Mouse (Mus musculus) retina, embryonic 14.5 days (tissue): ENCODE data around the gene Rapgef2.

Source experiments
- DNase-seq: peaks from one replicate; pipeline ENCODE4 v3.0.0-alpha.2; 2015; ENCODE audit warnings: low spot score

Rapgef2 gene

GRCm38 (mm10) chr3:79283031-79283430 is 3.3 kb downstream of the Rapgef2 start:
- no peak for DNase-seq

GRCm38 (mm10) chr3:79275856-79276645 is 10.3 kb downstream of the Rapgef2 start:
- DNase-seq: no peak

- no peak for DNase-seq
Measured at GRCm38 (mm10) chr3:79273350-79273749, 13.0 kb downstream of the Rapgef2 start.

DNA sequence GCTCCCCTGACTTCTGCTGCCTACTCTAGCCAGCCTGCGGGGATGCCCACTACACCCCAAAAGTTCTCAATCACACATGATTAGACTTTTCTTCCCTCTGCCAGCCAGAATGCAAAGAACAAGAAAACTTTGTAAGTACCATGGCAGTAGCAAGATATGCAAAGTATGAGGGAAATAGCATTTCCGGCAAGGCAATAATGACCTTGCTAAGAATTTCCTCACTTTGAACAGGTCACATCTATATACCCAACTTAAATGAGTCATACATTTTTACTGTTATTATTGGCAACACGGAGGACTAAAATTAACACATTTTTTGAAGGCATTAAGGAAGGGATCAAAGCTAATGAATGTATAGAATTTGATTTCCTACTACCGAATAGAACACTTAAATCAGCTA is 13.4 kb downstream of the Rapgef2 start:
- DNase-seq: no peak

DNA sequence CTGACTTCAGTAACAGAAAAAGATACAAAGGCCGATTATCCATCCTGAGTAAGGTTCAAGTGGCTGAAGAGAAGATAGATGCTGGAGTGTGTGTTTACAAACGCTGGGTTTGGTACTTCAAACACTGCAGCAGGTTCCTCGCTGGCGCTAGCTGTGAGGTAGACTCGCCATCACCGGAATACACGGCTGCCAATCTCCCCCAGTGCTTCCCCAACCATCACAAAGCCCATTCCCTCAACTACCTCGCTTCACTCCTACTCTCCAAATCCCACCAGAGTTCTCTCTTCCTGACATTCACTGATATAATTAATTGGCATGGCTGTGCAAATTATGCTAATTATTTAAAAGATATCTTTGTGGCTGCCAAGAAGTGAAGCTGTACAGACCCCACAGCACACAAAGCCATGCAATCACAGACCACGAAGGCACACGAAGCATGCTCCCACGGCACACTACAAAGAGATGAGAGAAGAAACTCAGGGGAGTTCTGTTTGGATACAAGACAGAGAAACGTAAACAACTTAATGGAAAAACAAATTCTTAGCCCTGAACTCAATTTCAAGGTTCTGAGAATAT is 15.2 kb downstream of the Rapgef2 start:
- DNase-seq: no peak

- no peak for DNase-seq
Measured at GRCm38 (mm10) chr3:79269872-79270271, 16.4 kb downstream of the Rapgef2 start.

DNA sequence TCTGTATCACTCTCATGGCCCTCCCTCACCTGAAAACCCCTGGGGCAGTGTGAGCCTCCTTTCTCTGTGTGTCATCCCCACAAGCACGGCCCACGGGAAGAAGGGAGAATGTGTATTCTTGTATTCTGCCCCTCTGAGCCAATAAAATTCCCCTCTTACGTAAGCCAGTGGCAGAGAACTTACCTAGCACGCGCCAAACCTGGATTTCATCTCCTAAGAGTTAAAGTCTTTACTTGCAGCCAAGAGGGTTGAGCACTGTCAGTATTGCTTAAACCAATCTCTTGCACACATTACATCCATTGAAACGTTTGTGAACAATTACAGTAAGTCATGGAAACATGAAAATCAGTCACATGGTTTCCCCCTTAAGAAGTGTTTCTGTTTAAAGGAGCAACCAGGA is 19.3 kb downstream of the Rapgef2 start:
- no peak for DNase-seq

DNA sequence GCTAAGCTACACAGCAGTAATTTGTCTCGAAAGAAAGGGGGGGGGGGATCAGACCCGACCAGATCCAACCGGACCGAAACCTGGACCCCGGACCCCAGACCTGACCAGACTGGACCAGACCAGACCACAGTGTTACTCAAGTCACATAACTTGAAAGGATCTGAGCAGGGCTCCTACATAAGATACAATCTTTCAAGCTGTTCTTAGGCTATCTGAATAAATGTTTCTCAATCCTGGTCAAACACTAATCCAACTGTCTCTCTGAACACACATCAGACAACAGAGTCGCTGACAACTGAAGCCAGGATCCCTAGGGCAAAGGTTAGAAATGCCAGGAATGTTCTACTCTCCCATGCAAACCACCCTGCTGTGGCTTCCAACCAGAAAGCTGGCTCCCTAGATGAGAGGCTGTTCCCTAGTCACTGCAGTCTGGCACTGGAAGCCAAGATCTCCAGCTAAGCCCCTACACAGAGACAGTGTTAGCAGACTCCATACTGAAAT is 24.5 kb downstream of the Rapgef2 start:
- DNase-seq: no peak

DNA sequence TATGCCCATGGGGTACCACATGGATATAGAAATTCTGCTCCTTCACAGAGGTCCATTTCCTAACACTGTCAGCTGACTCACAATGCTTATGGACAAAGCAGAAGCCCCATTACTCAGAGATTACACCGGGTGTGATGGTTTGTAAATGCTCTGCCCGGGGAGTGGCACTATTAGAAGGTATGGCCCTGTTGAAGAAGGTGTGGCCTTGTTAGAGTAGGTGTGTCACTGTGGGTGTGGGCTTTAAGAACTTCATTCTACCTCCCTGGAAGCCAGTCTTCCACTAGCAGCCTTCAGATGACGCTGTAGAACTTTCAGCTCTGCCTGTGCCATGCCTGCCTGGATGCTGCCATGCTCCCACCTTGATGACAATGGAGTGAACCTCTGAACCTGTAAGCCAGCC is 32.3 kb downstream of the Rapgef2 start:
- DNase-seq: no peak

GRCm38 (mm10) chr3:79253416-79253815 is 32.9 kb downstream of the Rapgef2 start:
- no peak for DNase-seq

DNA sequence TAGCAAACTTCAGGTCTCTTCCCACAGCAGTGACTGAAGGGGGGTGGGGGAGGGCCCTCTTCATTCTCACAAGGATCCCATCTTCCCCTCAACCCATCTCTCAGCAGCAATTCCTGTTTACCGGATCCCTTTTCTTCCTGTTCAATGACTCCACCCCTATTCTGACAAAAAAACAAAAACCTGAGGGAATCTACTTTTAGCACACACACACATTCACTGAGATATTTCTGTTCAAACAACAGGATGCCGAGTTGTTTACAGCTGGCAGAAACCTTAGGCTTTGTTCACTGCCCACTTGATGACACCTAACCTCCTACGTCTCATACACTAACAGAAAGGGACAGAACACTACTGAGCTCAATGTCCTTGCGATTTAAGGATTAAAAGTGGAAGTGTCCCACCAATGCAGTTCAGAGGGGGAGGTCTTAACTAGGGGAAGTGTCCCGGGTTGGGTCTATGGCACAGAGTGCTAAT is 33.4 kb downstream of the Rapgef2 start:
- DNase-seq: no peak

DNA sequence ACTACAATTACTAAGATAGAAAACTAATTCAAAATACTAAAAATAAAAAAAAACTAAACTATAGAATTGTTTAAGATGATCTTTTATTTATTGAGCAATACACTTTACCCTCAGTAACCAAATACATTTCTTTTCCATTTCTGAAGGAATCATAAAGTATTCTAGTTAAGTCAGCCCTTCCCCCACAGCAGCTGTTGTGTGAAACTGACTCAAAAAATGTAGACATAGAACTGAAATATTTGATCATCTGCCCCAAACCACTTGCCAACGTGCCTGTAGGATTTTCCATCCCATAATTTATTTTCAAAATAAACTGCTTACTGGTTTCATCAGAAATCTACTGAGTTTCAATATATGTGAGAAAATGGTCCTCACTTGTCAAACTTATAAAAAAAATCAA is 36.4 kb downstream of the Rapgef2 start:
- DNase-seq: no peak

DNA sequence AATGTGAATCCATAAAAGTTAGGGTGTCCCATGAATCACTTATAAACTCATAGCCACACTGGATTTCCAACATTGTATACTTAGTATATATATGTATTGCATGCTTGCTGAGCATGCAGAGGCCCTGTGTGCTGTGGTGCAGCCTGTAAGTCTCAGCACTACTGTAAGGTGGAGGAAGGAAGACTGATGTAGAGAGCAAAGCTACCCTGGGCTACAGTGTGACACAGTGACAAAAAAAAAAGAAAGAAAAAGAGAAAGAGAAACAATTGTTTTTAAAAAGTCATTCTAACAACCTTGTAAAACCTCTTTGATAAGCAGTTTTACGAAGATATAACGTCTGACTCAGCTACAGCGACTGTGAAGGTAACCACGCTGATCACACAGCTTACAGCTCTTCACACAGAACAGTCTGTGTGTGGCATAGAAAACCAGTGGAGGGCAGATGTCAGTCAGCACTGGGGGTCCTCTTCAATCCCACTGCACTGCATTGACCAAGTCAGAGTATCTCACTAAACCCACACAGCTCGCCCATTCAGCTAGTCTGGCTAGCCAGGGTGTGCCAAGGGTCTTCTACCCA is 37.6 kb downstream of the Rapgef2 start:
- no peak for DNase-seq

- DNase-seq: no peak
Measured at GRCm38 (mm10) chr3:79248208-79248607, 38.1 kb downstream of the Rapgef2 start.

DNA sequence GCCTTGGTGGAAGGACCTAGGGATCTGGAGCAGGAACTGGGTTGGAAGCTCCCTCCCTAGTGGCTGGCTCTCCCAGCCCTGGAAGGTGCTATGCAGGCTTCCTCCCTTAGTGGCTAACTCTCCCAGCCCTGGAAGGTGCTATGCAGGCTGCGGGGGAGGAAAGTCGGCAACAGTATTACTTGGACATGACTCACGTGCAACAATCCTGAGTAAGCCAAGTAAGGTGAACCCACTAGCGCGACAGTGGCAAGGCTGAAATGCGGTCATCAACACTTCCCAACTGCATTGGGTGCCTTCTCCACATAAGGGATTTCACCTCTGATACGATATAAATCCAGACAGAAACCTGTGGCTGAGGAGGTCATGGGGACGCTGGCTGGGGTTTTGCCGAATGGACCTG is 42.0 kb downstream of the Rapgef2 start:
- no peak for DNase-seq

GRCm38 (mm10) chr3:79242922-79243705 is 43.2 kb downstream of the Rapgef2 start:
- DNase-seq: no peak

DNA sequence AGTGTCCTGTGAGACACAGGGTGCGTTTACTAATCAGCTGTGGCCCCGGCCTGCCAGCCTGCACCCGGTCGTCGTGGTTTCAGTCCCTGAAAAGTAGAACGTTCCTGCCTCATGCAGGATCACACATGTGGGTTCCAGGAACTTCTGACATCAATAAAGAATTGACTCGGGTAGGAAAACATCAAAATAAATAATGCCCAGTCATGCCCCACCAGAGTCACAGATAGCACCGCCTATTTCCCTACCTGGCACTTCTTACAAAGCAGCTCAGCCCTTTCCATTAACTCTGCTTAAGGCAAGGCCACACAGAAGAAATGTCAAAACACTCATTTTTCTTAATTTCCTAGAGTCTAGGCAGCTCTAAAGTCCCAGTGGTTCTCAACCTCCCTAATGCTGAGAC is 44.0 kb downstream of the Rapgef2 start:
- DNase-seq: no peak

DNA sequence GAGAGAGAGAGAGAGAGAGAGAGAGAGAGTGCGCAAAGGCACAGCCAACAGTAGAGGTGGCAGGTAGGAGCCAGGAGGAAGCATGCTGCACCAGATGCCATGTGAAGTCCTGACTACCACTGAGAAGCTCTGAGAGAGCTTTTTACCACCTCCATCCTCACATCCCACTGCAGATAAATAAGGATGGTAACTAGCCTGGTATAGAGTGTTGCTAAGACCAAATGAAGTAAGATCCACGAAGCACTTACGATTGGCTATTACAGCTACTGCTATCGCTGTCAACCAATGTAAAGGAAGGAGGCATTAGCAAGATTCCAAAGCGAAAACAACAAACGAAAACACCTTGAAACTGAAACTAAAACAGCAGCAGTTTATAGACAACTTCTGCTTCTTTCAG is 47.3 kb downstream of the Rapgef2 start:
- no peak for DNase-seq

GRCm38 (mm10) chr3:79238456-79239065 is 47.8 kb downstream of the Rapgef2 start:
- DNase-seq: no peak

DNA sequence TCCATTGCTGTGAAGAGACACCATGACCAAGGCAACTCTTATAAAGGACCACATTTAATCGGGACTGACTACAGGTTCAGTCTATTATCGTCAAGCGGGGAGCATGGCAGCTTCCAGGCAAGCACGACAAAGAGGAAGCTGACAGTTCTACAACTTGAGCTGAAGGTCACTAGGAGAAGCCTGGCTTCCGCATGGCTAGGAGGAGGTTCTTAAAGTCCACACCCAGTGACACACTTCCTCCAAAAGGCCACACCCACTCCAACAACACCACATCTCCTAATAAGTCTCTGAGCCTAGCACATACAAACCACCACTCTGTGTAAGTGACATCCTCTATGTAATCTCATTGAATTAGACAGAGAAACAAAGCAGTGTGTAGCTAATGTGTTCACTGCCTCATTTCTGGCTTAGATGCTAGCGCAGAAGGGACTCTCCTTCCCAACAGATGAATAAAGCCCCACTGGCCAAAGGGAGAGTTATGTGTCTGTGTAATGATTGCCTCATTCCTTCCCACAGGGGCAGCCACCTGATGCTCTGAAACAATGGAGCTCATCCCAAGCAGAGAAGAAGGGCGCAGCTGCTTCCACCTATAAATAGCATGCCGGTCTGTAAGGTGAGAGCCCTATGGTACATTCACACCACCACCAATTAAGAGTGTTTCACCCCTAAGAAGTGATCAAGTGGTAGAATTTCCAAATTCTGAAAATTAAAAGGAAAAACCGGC is 48.5 kb downstream of the Rapgef2 start:
- DNase-seq: no peak

DNA sequence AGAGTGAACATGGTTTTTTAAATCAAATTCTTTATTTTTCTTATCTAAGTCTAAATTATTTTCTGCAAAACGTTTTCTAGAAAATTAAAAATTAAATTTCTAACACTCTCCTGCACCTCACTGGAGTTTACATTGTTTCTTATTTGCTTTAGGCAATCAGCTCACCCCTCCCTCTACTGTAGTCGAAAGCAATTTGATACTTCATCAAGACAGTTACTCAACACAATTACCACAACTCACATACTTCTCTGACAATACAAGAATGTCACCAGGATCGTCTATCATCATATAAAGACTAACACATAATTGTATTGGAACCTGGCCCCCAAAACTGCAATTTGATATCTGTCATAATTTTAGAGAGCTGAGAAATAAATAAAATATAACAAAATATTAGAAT is 51.8 kb downstream of the Rapgef2 start:
- DNase-seq: no peak
